Mouse (Mus musculus): ENCODE results near the gene Slc41a2.
"Not testable (repeated sequence)": the region's sequence is repeated elsewhere in the genome, so short reads cannot be mapped to it uniquely, and the experiment has no call there.

The Slc41a2 gene

GRCm38 (mm10) chr10:83351779-83352178, 14.1 kb upstream of the Slc41a2 start:
- not testable (repeated sequence) for DNase-seq (ENCODE audit: low spot score)

- no peak for DNase-seq (ENCODE audit: low spot score)
Measured at GRCm38 (mm10) chr10:83350689-83351088, 13.0 kb upstream of the Slc41a2 start.

GRCm38 (mm10) chr10:83347494-83347893, 9.8 kb upstream of the Slc41a2 start:
- peak; percentile 15 for DNase-seq (ENCODE audit: low spot score)

GRCm38 (mm10) chr10:83346359-83346736, 8.7 kb upstream of the Slc41a2 start:
- no peak for DNase-seq (ENCODE audit: low spot score)

GRCm38 (mm10) chr10:83345693-83346358, 8.1 kb upstream of the Slc41a2 start:
- DNase-seq (ENCODE audit: low spot score) = no peak

GRCm38 (mm10) chr10:83343828-83344685, 6.4 kb upstream of the Slc41a2 start:
- DNase-seq (ENCODE audit: low spot score) = no peak

GRCm38 (mm10) chr10:83343171-83343570, 5.5 kb upstream of the Slc41a2 start:
- DNase-seq (ENCODE audit: low spot score) = no peak

- DNase-seq (ENCODE audit: low spot score) = no peak
Measured at GRCm38 (mm10) chr10:83341226-83341625, 3.5 kb upstream of the Slc41a2 start.

- no peak for DNase-seq (ENCODE audit: low spot score)
Measured at GRCm38 (mm10) chr10:83337971-83338598, 403 bp upstream of the Slc41a2 start.

GRCm38 (mm10) chr10:83336336-83336735, 1.3 kb downstream of the Slc41a2 start:
- no peak for DNase-seq (ENCODE audit: low spot score)

- no peak for DNase-seq (ENCODE audit: low spot score)
Measured at GRCm38 (mm10) chr10:83332581-83332980, 5.1 kb downstream of the Slc41a2 start.

GRCm38 (mm10) chr10:83331811-83332210, 5.9 kb downstream of the Slc41a2 start:
- no peak for DNase-seq (ENCODE audit: low spot score)

- peak; percentile 18 for DNase-seq (ENCODE audit: low spot score)
Measured at GRCm38 (mm10) chr10:83330336-83330735, 7.3 kb downstream of the Slc41a2 start.

- peak; percentile 30 for DNase-seq (ENCODE audit: low spot score)
Measured at GRCm38 (mm10) chr10:83328791-83329190, 8.9 kb downstream of the Slc41a2 start.

- DNase-seq (ENCODE audit: low spot score) = no peak
Measured at GRCm38 (mm10) chr10:83326648-83327285, 10.9 kb downstream of the Slc41a2 start.

- DNase-seq (ENCODE audit: low spot score) = no peak
Measured at GRCm38 (mm10) chr10:83325903-83326302, 11.8 kb downstream of the Slc41a2 start.

- no peak for DNase-seq (ENCODE audit: low spot score)
Measured at GRCm38 (mm10) chr10:83324871-83325270, 12.8 kb downstream of the Slc41a2 start.

- no peak for DNase-seq (ENCODE audit: low spot score)
Measured at GRCm38 (mm10) chr10:83322551-83323100, 15.1 kb downstream of the Slc41a2 start.

- no peak for DNase-seq (ENCODE audit: low spot score)
Measured at GRCm38 (mm10) chr10:83321528-83321927, 16.2 kb downstream of the Slc41a2 start.

GRCm38 (mm10) chr10:83320870-83321269, 16.8 kb downstream of the Slc41a2 start:
- DNase-seq (ENCODE audit: low spot score) = no peak

- no peak for DNase-seq (ENCODE audit: low spot score)
Measured at GRCm38 (mm10) chr10:83320396-83320795, 17.3 kb downstream of the Slc41a2 start.

- no peak for DNase-seq (ENCODE audit: low spot score)
Measured at GRCm38 (mm10) chr10:83313033-83313432, 24.6 kb downstream of the Slc41a2 start.

Measured in lung, postnatal 25 days (tissue).